In the genomic region with DNA sequence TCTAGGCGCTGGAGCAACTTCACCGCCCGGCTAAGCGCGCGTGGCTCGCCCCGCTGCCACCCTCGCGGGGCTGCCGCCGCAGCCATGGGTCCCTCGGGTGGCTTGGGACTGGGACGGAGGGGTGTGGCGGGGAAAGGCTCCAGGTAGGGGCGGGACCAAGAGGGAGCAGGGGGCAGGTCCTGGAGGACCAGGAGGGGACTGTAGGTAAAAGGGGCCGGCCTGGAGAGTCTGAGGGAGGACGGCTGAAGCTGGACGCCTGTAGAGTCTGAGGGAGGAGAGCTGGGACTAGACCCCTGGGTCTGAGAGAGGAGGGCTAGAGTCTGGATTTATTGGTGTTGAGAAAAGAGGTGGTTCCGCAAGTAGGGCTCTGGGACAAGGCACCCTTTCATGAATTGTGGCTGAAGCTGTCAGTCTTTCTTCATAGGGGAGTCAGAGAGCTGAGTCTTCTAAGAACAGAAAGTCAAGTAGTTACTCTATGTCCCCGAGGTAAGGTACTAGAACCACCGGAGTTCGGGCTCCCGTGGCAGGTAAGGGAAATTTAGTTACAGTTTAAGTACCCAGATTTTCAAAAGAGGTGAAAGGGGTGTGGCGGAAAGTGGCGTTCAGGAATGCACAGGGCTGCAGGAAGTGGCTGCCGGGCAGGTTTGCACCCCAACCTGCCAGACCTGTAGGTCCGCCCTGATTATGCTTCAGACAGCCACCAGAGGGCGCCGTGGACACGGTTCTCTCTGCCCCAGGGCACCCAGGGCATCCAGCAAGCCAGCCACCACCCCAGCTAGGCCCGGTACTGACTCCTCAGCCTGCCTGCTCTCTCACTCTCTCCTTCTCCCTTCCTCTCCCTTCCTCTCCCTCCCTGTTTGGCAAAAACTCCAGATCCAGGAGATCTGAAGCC, we compare ENCODE assay signal across 8 mouse cellular contexts. TPM values are rescaled to one million over a fixed set of nuclear protein-coding genes. Genes with fewer than 3 reads are reported as not detected.
DNase-seq lines count a peak whose midpoint lies in the region; ATAC-seq lines count a peak whose summit lies in the region.

A gene (minus strand): TSS at position 113 of the 892 bp plus-strand sequence.

- no peak within 1 kb of the TSS for H3K27ac ChIP-seq in forebrain, embryonic 10.5 days
- no peak within 1 kb of the TSS for H3K27ac ChIP-seq in forebrain, embryonic 16.5 days (ENCODE audit: low read length)
- no peak within 1 kb of the TSS for H3K27ac ChIP-seq in hindbrain, embryonic 13.5 days
- H3K27ac ChIP-seq in limb, embryonic 12.5 days: no peak within 1 kb of the TSS
- H3K27ac ChIP-seq in midbrain, embryonic 15.5 days: no peak within 1 kb of the TSS

- H3K4me2 ChIP-seq in forebrain, embryonic 16.5 days (ENCODE audit: low read length): no peak within 1 kb of the TSS
- no peak within 1 kb of the TSS for H3K4me2 ChIP-seq in hindbrain, embryonic 13.5 days
- peak within 1 kb of the TSS; percentile 42 for H3K4me2 ChIP-seq in limb, embryonic 12.5 days
- no peak within 1 kb of the TSS for H3K4me2 ChIP-seq in midbrain, embryonic 15.5 days

- peak within 1 kb of the TSS; percentile 35 for H3K4me3 ChIP-seq in forebrain, embryonic 10.5 days
- no peak within 1 kb of the TSS for H3K4me3 ChIP-seq in forebrain, embryonic 16.5 days (replicated peaks; ENCODE audit: low read length)
- H3K4me3 ChIP-seq in hindbrain, embryonic 13.5 days: no peak within 1 kb of the TSS
- H3K4me3 ChIP-seq in limb, embryonic 12.5 days (replicated peaks): peak within 1 kb of the TSS; percentile 24
- no peak within 1 kb of the TSS for H3K4me3 ChIP-seq in midbrain, embryonic 15.5 days

- 0 out of 2 replicates have a peak, but pooled peaks cover 4% of the 10 kb centered on the region for H3K9me3 ChIP-seq in forebrain, embryonic 10.5 days
- H3K9me3 ChIP-seq in forebrain, embryonic 16.5 days (ENCODE audit: control insufficient read depth, low read length): no peaks in the 10 kb centered on the region
- no peaks in the 10 kb centered on the region for H3K9me3 ChIP-seq in hindbrain, embryonic 13.5 days
- no peaks in the 10 kb centered on the region for H3K9me3 ChIP-seq in limb, embryonic 12.5 days
- no peaks in the 10 kb centered on the region for H3K9me3 ChIP-seq in midbrain, embryonic 15.5 days

- H3K36me3 ChIP-seq in forebrain, embryonic 10.5 days (replicated peaks): no peaks in the 10 kb centered on the region
- no peaks in the 10 kb centered on the region for H3K36me3 ChIP-seq in forebrain, embryonic 16.5 days (ENCODE audit: control insufficient read depth, insufficient read depth)
- no peaks in the 10 kb centered on the region for H3K36me3 ChIP-seq in hindbrain, embryonic 13.5 days
- H3K36me3 ChIP-seq in limb, embryonic 12.5 days: no peaks in the 10 kb centered on the region
- H3K36me3 ChIP-seq in midbrain, embryonic 15.5 days (replicated peaks): no peaks in the 10 kb centered on the region

- peaks cover 8% of the 10 kb centered on the region; the same call in 1 of the 2 replicates for H3K4me1 ChIP-seq in forebrain, embryonic 10.5 days
- H3K4me1 ChIP-seq in forebrain, embryonic 16.5 days (replicated peaks; ENCODE audit: control insufficient read depth, insufficient read depth, low read length): no peaks in the 10 kb centered on the region
- H3K4me1 ChIP-seq in hindbrain, embryonic 13.5 days (replicated peaks): peaks cover 5% of the 10 kb centered on the region; the same call in 1 of the 2 replicates
- H3K4me1 ChIP-seq in limb, embryonic 12.5 days (replicated peaks): 0 out of 2 replicates have a peak, but pooled peaks cover 3% of the 10 kb centered on the region
- H3K4me1 ChIP-seq in midbrain, embryonic 15.5 days: 0 out of 2 replicates have a peak, but pooled peaks cover 2% of the 10 kb centered on the region

- no peak for ATAC-seq in forebrain, embryonic 16.5 days
- 0 out of 2 replicates have a peak, but pooled peaks have one; percentile 44 for ATAC-seq in hindbrain, embryonic 13.5 days (ENCODE audit: low FRiP score)
- peak; percentile 56; the same call in 1 of the 2 replicates for ATAC-seq in limb, embryonic 12.5 days (ENCODE audit: insufficient number of reproducible peaks, insufficient read depth, low FRiP score, low TSS enrichment, low read depth)
- 0 out of 2 replicates have a peak, but pooled peaks have one; percentile 50 for ATAC-seq in midbrain, embryonic 15.5 days (replicated peaks)

- DNase-seq in forebrain, embryonic 10.5 days (ENCODE audit: extremely low spot score, low spot score): peak; percentile 74
- DNase-seq in cerebellum, adult 9-10 months: peak; percentile 24
- peak; percentile 75 for DNase-seq in gastrocnemius, adult 18-20 months (ENCODE audit: low spot score)
- peak; percentile 77 to 94 for DNase-seq in spleen, postnatal 4 days (ENCODE audit: low spot score in 2 of 2)

- peaks cover 37% of the 10 kb centered on the region for H3K27me3 ChIP-seq in forebrain, embryonic 10.5 days (ENCODE audit: poor library complexity, severe bottlenecking)
- peaks cover 22% of the 10 kb centered on the region for H3K27me3 ChIP-seq in forebrain, embryonic 16.5 days (replicated peaks; ENCODE audit: control insufficient read depth, insufficient read depth, low read length)
- peaks cover 45% of the 10 kb centered on the region for H3K27me3 ChIP-seq in hindbrain, embryonic 13.5 days
- peaks cover 52% of the 10 kb centered on the region for H3K27me3 ChIP-seq in limb, embryonic 12.5 days
- peaks cover 25% of the 10 kb centered on the region for H3K27me3 ChIP-seq in midbrain, embryonic 15.5 days (replicated peaks)

- WGBS in forebrain, embryonic 10.5 days: 3% methylated on average over 32 of the region's 32 CpGs
- 4% methylated on average over 31 of the region's 32 CpGs for WGBS in forebrain, embryonic 16.5 days
- 2% methylated on average over 32 of the region's 32 CpGs for WGBS in hindbrain, embryonic 13.5 days
- 2% methylated on average over 32 of the region's 32 CpGs for WGBS in limb, embryonic 12.5 days
- 5% methylated on average over 32 of the region's 32 CpGs for WGBS in midbrain, embryonic 15.5 days

- H3K9ac ChIP-seq in forebrain, embryonic 16.5 days (replicated peaks; ENCODE audit: low read depth, low read length): no peak within 1 kb of the TSS
- no peak within 1 kb of the TSS for H3K9ac ChIP-seq in hindbrain, embryonic 13.5 days
- H3K9ac ChIP-seq in limb, embryonic 12.5 days (replicated peaks): no peak within 1 kb of the TSS; the same call in 1 of the 2 replicates
- H3K9ac ChIP-seq in midbrain, embryonic 15.5 days: no peak within 1 kb of the TSS

RNA-seq across cellular contexts. Expression of the gene that starts here (rescaled TPM):
- polyA plus RNA-seq in forebrain, embryonic 10.5 days (2016; fragmentation: Nextera tagmentation; extraction: Ambion mirVana): 0.53 and 1.2 TPM in 2 replicates
- polyA plus RNA-seq in forebrain, embryonic 16.5 days (2015; fragmentation: Nextera tagmentation; extraction: Ambion mirVana): not detected in 2 replicates
- not detected for total RNA-seq in gastrocnemius, adult 18-20 months (2021)
- not detected in 2 replicates for polyA plus RNA-seq in hindbrain, embryonic 13.5 days (2015; fragmentation: Nextera tagmentation; extraction: Ambion mirVana)
- polyA plus RNA-seq in limb, embryonic 12.5 days (2016; fragmentation: Nextera tagmentation; extraction: Ambion mirVana): 2.8 and 3.1 TPM in 2 replicates
- 0.40 and 0.57 TPM in 2 replicates for polyA plus RNA-seq in midbrain, embryonic 15.5 days (2015; fragmentation: Nextera tagmentation; extraction: Ambion mirVana)

Comparison
In these comparisons a context has a peak if more than half of its experiments do, and no peak if none do; other contexts are left out.
1. H3K4me3 ChIP-seq: peak in forebrain, embryonic 10.5 days (single experiment) and limb, embryonic 12.5 days (single experiment); none in forebrain, embryonic 16.5 days (single experiment), hindbrain, embryonic 13.5 days (single experiment) and midbrain, embryonic 15.5 days (single experiment).
2. Peak in DNase-seq in gastrocnemius, adult 18-20 months; RNA of the gene not detected or under 1 TPM.
3. Peak in ATAC-seq in hindbrain, embryonic 13.5 days; RNA of the gene not detected or under 1 TPM.
4. Peak in ATAC-seq in midbrain, embryonic 15.5 days; RNA of the gene not detected or under 1 TPM.
5. DNase-seq: peak in every context shown above with its lines; median percentile 86 in spleen, postnatal 4 days; 75 in gastrocnemius, adult 18-20 months; 74 in forebrain, embryonic 10.5 days; 24 in cerebellum, adult 9-10 months.